Mouse (Mus musculus) retina, postnatal 1 day (tissue): ENCODE data around the gene Gnat1.

Source experiments
- DNase-seq: peaks from one replicate; pipeline ENCODE4 v3.0.0-alpha.2; 2012

Gene Gnat1

DNA sequence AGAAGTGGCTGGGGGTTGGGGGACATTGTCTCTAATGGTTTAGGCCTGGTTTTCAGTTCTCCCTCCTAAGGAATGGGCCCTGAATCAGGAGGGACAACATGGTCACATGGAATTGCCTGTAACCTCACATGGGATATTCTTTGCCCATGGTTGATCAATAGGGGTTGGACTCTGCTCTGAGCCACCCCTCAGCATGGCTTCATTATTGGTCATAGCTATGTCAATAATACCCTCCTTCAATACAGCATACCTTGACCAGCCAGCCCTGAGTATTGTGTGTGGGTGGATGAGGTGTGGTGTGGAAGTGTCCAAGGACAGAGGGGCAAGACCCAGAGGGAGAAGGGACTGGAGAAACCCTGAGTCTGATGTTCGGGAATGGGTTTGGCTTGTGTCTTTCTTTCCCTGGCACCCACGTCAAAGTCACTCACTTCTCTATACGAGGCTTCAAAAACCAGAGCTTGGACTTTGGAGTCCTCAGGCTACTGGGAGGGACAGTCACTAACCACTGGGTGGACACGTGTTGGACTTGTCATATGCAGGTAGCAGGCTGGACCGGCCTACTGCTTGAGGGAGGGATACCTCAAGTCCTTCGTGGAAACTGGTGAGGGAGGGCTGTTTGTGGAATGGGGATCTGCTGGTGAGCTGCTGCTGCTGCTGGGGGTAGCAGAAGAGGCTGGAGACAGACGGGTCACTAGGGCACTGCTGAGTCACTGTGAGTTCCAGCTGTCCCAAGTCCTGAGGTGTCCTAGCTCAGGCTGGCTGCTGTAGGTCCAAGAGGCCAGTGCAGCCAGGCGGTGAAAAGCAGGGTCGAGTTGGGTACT is 4.7 kb downstream of the Gnat1 start:
- no peak for DNase-seq

DNA sequence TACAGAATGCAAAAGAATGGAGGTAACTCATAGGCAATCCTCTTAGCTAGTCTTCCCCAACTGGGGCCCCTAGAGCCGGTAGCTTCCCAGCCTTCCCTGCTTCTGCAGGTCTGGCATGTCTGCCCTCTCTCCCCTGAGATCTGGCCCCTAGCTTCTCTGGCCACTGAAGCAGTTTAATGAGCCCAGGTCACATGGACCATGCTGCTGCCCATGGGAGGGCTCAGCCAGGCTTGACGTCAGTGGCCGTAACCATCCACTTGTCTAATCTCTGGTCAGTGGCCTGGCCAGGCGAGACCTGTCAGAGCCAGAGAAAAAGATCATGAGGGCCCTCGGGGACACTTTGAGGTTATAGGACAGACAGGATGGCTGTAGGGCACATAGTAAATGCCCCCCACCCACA is 9.3 kb downstream of the Gnat1 start:
- DNase-seq, result peak; percentile 81

DNA sequence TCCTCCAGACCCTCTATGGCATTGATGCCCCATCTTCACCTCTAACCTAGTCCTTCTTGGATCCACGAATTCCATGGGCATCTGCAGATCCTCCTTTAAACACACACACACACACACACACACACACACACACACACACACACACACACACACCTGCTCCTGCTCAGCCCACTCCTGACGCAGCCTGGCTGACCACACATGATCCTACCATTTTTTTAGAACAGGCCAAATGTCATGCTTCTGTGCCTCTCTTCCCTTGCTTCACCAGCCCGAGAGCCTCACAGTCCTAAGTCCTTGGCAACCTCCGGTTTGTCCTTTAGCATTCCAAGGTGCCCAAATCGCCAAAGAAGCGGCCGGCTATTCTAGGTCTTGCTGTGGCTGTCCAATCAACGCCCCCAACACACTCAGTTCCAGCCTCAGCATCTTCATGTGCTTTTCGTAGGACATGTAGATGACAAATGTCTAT is 10.0 kb downstream of the Gnat1 start, which contains the start of gene Slc38a3:
TSS of gene Slc38a3 (minus strand) at position 51 of the 466 bp plus-strand sequence.
- DNase-seq, result no peak

DNA sequence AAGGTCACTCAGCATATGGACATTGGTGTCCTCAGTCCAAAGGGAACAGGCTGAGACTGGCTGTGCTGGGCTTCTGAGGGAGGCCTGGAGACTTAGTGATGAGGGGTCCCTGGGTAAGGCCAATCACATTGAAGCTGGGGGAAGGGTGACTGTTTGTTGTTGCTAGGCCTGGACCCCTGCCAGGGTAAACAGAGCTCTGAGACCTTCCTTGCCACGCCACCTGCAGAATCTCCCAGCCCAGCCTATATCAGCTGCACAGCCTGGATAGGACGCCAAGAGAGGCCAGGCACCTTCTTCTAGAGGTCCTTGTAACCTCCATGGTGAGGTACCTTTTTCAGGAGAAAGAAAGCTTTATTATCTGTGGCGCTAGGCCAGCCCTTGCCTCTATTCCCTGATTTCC is 10.6 kb downstream of the Gnat1 start:
- DNase-seq, result no peak

DNA sequence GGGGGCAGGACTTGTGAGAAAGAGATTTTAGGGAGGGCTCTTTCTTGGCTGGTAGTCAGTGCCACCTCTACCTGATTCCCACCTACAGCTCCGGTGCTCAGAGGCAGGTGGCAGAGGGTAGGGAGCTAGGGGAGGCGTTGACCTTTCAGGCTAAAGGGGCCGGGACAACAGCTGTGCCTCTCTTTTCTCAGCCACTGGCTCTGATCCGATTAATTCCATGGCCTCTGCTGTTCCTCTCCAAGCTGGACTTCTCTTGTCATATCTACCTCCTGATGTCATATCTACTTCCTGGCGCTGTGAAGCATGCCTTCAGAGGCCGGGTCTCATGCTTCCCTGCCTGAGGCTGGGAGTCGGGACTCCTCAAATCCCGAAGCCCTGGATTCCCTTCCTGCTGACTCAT is 11.5 kb downstream of the Gnat1 start:
- DNase-seq, result peak; percentile 70

DNA sequence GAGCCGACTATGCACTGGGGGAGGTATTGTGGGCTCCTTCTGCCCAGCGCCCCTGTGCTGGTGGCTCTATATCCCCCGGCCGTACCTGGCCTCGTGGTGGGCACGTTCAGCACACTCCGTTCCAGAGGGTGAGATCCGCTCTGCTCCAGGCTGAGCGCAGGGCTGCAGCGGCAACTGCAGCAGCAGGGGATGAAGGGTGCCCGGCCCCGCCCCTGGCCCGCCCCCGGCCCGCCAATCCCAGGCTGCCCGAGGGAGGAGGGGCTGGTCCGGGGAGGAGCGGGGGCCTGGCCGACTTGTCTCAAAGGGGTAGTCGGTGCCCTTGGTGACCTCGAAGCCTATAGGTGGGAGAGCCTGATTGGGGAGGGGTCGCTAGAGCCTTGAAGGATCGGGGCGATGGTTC is 12.3 kb downstream of the Gnat1 start:
- DNase-seq, result peak; percentile 90

DNA sequence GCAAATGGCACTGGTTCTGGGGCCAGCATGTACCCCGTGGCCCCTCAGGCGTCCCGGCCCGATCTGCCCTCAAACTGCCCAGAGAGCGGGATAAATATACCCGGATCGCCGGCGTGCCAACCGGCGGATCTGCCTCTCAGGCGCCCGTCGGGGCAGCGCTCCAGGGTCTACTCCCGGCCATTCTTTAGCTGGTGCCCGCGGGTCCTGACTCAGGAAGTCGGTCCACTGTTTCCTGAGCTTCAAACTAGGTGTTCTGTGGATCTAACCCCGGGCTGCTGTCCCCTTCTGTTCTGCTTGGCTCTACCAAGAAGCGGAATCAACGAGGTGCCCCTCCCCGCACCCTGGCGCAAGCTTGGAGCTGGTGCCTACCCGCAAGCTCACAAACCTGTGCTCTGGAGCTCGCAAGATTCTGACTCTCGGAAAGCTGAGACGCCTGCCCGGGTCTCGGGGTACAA is 12.7 kb downstream of the Gnat1 start:
- no peak for DNase-seq

DNA sequence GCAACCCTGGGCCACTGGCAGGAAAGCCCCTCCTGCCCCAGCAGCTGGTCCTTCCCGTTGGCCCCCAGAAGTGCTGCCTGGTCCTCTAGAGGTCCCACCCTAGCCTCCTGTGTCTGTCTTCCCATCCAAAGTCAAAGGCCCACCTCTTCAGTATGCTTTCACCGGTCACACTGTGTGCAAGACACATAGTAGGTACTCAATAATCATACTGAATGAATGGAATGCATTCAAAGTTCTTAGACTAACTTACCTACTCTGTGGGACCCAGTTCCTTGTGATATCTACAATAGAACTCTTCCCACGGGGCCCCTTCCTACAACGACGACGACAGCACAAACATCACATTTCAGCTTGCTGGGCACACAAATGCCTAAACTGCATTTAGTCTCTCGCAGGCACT is 14.2 kb downstream of the Gnat1 start:
- DNase-seq, result no peak

DNA sequence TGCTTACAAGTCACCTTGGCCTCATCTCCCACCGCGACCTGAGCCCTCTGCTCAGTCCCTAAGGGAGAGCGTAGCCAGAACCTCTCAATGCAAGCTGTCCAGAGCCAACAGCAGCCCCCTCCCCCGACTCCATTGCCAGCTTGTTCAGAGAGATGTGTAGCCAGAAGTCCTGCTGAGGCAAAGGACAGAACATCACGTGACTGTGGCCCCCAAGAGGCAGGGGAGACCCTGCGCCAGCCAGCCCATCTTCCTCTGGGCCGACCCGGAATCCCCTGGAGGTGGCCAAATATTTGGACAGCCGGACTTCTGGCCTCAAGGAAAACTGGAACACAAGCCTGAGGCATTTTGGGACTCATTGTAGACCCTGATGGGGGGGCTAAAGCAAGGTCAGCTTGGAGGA is 16.0 kb downstream of the Gnat1 start:
- DNase-seq, result no peak

DNA sequence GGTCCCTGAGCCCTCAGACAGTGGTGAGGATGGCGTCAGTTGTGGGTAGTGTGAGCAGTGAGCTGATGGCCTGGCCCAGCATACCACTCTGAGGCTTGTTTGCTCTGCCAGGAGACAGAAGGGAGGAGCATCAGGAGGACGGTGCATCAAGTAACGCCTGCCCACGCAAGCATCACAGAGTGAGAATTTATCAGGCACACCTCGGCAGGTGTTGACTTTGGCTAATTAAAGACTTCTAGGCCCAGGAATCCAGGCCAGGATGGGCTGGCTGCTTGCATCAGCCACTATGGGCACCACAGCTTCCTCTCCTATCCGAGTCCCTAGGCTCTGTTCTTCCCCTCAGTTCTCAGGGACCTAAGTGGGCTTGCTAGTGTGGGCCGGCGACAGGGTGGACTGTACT is 17.2 kb downstream of the Gnat1 start:
- DNase-seq, result no peak

DNA sequence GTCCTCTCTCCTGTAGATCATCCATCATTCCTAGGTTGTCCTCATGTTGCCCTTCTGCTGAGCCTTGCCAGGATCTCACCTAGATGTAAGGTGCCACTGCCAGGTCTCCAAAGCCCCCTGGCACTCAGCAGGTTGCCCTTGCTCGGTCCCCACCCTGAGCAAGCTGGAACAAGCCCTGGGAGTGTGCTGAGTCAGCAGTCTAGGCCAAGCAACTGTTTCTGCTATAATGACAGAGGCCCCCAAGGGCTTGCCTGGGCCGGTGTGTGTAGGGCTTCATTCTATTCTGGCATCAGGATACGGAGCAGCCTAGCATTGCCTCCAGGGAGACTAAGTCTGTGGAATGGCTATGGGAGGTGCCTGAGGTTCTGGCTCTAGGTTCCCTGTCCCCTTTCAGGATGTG is 18.7 kb downstream of the Gnat1 start:
- no peak for DNase-seq

DNA sequence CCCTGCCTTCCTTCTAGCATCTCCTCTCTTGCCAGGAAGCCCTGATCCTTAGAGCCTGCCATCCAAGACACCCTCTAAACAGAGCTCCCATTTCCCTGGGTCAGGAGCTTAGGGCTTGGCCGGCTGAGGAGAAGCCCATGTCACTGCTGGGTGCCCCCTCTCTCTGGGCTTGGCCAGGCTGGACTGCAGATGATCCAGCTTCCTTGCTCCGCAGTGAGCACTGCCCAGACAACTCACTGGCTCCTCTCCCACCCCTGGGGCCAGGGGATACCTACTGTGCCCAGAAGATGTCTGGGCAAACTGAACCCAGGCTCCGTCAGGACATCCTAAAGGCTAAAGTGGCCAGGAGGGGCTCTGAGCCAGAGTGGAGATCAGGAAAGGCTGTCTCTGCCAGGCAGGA is 19.6 kb downstream of the Gnat1 start:
- no peak for DNase-seq

DNA sequence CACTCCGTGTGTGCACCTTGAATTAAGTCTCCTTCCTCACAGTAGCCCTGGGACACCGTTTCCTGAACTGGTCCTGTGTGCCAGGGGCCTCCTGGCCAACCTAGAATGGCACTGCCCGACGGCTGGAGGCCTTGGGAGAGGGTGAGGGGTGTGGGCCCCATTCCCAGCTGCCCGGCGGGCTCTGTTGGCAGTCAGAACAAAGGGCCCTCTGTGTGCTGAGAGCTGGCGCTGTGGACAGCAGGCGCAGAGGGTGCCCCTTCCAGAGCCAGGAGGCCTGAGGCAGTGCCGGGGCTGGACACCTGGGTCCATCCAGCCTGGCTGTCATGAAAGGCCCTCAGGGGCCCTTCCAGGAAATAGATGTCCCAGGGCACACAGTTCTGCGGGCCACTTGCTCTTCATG is 20.0 kb downstream of the Gnat1 start:
- peak; percentile 92 for DNase-seq

DNA sequence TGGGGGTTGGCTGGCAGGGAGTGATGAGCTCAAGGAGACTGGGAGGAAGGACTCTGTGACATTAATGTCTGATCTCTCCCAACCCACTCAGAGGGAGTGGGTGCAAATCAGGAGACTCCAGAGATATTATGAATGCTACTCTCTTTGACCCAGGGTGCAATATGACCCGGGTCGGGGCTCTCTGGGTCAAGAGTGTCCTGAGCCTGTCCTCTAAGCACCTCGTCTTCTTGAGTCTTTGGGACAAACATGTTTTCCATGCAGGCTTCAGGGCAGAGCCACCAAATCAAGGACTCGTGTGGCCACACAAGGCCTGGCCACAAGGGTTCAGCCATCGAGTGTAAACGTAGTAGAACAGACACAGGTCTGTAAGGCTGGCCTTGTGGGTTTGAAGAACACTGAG is 21.4 kb downstream of the Gnat1 start:
- no peak for DNase-seq

DNA sequence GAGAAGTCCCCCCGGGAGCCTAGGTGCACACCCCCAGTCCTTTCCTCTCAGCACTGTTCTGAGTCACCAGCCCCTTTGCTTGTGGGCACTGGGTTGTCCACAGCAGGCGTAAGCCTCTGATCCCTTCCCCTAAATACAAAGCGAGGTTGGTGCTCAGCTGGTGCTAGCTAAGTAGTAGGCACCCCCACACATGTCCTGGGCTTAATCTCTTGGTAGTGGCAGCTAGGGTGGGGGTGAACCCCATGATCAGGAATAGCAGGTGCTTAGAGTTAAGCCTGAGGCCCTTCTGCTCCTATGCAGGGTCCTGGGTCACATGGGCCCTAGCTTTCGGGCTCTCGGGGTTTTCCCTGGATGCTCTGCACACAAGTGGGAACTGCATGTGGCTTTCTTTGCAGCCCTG is 22.4 kb downstream of the Gnat1 start:
- peak; percentile 68 for DNase-seq

DNA sequence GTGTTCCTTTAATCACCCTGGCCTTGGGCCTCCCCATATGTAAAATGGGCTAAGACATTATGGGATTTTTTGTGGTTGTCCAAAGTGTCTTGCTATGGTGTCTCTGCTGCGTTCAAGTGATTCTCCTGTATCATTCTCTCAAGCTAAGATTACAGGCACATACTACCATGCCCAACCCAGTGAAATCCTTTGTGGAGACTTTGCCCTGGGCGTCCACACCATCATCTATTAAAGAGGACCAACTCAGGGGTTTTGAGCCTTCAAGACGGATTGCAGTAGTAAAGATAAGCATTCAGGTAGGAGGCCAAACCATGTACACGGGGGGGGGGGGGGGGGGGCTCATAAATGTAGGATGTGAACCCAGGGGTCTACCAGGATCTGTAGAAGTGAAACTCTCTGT is 24.9 kb downstream of the Gnat1 start:
- DNase-seq, result no peak

DNA sequence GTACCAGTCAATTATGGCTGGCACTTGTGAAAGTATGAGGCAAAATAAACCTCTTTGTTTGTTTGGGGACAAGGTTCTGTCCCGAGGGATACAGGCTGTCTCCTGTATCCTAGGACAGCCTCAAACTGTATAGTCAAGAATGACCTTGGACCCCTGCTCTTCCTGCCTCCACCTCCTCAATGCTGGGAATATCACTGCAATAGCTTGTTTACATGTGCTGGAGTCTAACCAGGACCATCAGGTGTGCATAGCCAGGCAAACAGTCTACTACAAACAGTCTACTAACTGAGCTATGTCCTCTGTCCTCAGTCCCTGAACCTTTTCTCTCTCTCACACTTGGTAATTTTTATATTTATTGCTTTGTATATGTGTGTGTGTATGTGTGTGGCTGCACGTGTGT is 26.0 kb downstream of the Gnat1 start:
- no peak for DNase-seq

DNA sequence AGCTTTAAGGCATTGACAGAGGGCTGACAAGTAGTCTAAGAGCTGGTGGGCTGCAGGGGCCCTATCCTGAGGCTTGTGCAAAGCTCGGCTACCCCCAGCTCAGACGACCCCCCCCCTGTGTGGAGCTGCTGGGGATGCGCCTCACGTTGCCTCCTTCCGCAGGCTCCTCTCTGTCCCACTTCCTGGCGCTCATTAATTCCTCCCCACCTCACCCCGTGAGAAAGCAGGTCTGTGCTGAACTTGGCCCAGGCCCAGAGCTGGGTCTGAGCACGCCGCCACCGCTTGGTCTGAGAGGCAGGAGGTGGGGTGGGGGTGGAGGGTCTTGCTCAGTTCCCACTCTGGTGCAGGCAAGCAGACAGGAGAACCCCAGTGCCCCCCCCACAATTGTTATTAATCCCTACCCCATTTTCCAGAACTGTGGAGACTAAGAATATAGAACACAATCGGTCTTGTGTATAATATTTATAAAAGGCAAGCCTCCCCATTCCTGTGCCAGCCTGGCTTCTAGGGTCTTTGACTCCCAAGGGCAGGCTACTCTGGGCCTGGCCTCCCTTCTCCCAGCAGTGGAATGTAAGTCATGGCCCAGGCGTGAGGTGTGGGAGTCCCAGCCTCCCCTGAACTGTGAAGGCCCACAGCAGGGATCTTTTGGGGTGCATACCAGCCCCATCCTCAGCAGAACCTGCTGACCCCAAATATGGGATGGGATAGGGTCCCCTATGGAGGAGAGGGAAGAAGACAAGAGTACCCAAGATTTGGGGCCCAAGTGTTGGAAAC is 28.6 kb downstream of the Gnat1 start:
- peak; percentile 89 for DNase-seq

DNA sequence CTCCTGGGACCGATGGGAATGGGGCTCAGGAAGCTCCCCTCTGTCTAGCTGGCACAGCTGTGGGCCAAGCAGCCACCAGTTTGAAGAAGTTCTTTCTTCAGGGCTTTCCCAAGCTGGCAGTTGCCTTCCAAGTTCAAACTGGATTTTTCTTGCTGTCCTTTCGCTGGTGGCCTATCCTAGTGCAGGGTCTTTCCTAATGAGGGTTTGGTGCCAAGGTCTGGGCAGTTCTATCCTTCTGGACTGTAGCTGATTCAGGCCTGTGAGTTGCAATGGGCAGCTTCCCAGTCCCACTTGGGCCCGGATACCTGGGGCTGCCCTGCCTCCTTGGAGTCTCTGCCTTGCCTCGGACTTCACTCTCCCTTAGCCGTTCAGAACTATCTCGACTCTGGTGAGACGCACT is 29.3 kb downstream of the Gnat1 start:
- DNase-seq, result no peak

DNA sequence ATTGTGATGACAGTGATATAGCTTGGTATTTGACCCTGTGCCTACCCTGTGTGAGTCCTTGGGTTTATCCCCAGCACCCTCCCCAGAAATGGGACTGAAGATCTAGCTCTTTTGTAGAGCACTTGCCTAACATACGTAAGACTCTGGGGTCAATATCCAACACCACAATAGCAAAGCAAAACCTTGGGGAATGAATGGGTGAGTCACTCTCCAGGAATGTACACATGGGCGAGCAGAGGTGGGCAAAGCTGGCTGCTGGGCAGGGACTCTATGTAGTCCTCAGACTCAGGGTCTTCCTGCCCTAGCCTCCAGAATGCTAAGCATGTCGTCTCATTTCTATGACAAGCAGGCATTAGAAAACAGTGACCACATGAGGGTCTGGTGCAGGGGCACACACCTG is 30.7 kb downstream of the Gnat1 start:
- no peak for DNase-seq

DNA sequence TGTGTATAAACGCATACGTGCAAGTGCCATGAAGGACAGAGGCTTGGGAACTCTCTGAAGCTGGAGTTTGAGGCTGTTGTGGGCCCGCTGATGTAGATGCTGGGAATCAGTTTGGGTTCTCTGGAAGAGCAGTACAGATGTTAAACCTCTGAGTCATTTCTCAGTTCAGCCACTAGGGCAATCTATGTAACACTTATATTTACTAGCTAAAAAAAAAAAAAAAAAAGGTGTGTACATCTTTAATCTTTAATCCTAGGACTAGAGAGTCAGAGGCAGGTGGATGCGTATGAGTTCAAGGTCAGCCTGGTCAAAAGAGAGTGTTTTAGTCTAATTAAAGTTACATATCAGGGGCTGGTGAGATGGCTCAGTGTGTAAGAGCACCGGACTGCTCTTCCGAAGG is 32.5 kb downstream of the Gnat1 start:
- DNase-seq, result no peak

DNA sequence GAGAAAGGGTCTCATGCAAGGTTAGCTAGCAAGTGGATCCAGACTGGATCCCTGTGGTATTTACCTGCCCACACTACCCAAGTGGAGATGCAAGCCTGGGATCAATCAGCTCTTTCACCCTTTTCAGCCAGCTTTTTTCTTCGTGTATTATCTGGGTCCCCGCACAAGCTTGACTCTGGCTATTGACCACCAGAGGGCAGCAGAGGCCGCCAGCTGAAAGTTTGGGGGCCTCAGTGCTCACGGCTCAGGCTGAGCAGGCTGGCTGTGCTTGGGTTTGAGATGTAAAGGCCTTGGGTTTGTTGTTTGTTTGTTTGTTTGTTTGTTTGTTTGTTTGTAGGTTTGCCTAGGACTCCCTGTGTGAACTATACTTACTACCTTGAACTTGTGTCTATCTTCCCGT is 33.9 kb downstream of the Gnat1 start:
- DNase-seq, result peak; percentile 90

DNA sequence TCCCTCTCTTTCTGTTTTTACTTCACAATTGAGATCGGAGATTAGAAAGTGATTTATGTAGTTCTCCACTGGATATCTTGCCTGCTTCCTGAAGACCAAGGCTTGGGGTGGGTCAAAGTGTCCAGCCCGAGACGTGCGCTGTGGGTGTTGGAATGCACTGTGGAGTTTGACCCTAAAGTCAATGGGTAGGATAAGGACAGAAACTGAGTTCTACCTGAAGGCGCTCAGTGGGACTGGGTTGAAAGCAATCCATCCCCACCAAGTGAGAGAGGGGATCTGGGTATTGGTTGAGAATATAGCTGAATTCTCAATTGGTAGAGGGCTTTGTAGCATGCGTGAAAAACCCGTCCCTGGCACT is 34.4 kb downstream of the Gnat1 start:
- DNase-seq, result no peak

DNA sequence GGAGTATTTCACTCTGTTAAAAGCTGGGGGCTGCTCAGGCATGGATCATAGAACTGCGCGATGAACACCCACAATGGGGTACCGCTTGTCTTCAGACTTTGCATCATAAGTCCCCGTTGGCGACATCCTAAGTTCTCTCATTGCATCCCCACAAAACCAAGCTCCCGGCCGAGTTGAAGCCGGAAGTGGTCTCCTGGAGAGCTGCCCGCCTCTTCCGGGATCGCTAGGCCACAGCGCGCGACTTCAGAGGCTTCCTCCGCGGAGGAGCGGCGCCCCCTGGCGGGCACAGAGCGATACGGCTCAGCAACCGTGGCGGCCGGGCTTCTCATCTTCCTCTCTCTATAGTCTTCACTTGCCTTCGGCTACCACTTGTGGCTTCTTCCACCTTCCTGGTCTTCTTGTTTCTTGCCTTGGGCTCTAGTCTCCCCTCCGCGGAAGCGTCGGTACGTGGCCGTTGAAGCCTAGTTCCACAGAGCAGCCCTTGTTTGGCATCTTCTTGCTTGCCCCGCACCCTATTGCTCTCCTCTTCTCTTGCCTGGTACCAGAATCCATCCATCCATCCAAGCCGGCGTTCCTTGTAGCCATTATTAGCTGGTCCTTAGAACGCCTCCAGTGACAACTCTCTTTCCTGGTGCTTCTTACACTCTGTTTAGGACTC is 34.9 kb downstream of the Gnat1 start:
- DNase-seq, result peak; percentile 93
